Mouse (Mus musculus): ENCODE results near the gene Mycbpap.

DNA sequence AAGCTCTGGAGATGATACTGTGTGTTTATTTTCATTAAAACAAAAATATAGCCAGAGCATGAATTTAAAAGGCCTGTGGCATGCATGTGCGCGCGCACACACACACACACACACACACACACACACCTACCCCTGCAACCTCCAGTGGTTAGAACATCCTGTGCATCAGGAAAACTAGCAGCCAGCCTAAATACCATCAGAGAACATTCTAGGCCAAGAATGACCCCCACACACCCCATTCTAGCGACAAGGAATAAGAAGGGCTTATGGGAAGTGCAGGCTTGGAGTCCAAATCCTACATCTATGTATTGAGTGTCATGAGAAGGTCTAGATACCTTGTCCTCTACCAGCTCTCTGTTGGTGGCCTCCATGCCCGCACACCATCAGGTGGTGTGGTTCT is 41.8 kb upstream of the Mycbpap start:
- TF ChIP-seq CTCF (IDR thresholded peaks at IDR 0.05 in 2 of 3, conservative IDR thresholded peaks at IDR 0.05 in 1 of 3; ENCODE audit: control insufficient read depth in 1 of 3, insufficient read depth in 1 of 3, low read depth in 2 of 3, low read length in 3 of 3, poor library complexity in 1 of 3, severe bottlenecking in 1 of 3) (no peak), NELFE (IDR thresholded peaks at IDR 0.05; ENCODE audit: low read depth, low read length) (no peak), TBP (IDR thresholded peaks at IDR 0.05; ENCODE audit: low read depth, low read length) (no peak), EP300 (IDR thresholded peaks at IDR 0.05; ENCODE audit: low read depth in 1 of 2, low read length in 2 of 2) (no peak)
